In the genomic region with DNA sequence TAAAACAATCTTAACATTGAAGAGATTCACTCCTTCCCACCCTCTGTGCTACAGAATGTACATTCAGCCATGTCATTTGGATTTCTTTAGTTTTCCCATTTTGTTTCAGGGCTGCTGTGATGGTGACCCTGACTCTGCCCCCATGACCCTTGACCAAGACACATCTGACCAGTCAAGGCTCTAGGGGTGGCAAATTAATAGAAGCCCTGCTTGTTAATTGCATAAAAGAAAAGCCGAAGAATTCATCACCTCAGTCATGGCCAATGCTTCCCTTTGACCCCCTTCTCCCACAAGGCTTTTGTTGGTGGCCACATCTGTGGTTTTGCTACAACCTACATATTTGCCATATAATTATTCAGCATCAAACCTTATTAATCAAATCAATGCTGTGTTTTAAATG, we compare ENCODE assay signal across 25 mouse cellular contexts.
DNase-seq lines count a peak whose midpoint lies in the region; ATAC-seq lines count a peak whose summit lies in the region.
"Had no signal": no experiment of that assay in that cellular context is flagged by ENCODE, and none has a peak within 500 bp of the region (broad histone marks: within the 10 kb centered on the region; RNA-seq: fewer than 3 reads in every experiment).

No protein-coding gene starts in this region.

- no peak overlapping the region for H3K9ac ChIP-seq in hindbrain, embryonic 12.5 days
- no peak overlapping the region for H3K9ac ChIP-seq in hindbrain, embryonic 13.5 days
- H3K9ac ChIP-seq: forebrain, postnatal 0 days; hindbrain, embryonic 14.5 days; limb, embryonic 13.5 days had no signal

- H3K9me3 ChIP-seq in hindbrain, embryonic 12.5 days (replicated peaks): no peaks in the 10 kb centered on the region
- H3K9me3 ChIP-seq in hindbrain, embryonic 13.5 days: no peaks in the 10 kb centered on the region
- H3K9me3 ChIP-seq: limb, embryonic 13.5 days had no signal

- ATAC-seq in hindbrain, embryonic 12.5 days (ENCODE audit: low FRiP score): peak; percentile 46; the same call in 1 of the 2 replicates
- ATAC-seq in hindbrain, embryonic 13.5 days (ENCODE audit: low FRiP score): no peak
- ATAC-seq in cerebellum, adult (ENCODE audit: insufficient number of reproducible peaks, low FRiP score, low TSS enrichment): no peak
- ATAC-seq: forebrain, postnatal 0 days had no signal

- H3K4me3 ChIP-seq in hindbrain, embryonic 12.5 days: no peak overlapping the region
- no peak overlapping the region for H3K4me3 ChIP-seq in hindbrain, embryonic 13.5 days
- H3K4me3 ChIP-seq: limb, embryonic 13.5 days had no signal

- no peak overlapping the region for H3K4me2 ChIP-seq in hindbrain, embryonic 12.5 days (replicated peaks)
- H3K4me2 ChIP-seq in hindbrain, embryonic 13.5 days: no peak overlapping the region
- H3K4me2 ChIP-seq: hindbrain, embryonic 14.5 days; limb, embryonic 13.5 days; liver, embryonic 11.5 days had no signal

- 8% methylated on average over 1 of the region's 1 CpGs for WGBS in hindbrain, embryonic 12.5 days
- 9% methylated on average over 1 of the region's 1 CpGs for WGBS in hindbrain, embryonic 13.5 days

- no peak overlapping the region for H3K27ac ChIP-seq in hindbrain, embryonic 12.5 days
- no peak overlapping the region for H3K27ac ChIP-seq in hindbrain, embryonic 13.5 days
- H3K27ac ChIP-seq: hindbrain, embryonic 14.5 days; limb, embryonic 13.5 days had no signal

- peak; percentile 75 for DNase-seq in embryo, embryonic 10 days (ENCODE audit: low spot score)
- peak; percentile 75 for DNase-seq in embryo, embryonic 10.5 days (ENCODE audit: low spot score)
- peak; percentile 41 for DNase-seq in mesoderm, embryonic 11.5 days (ENCODE audit: low read depth, low spot score)
- no peak for DNase-seq in frontal cortex, postnatal 36 days (ENCODE audit: low spot score in 2 of 2)
- DNase-seq: adrenal gland, adult 2 months; adrenal gland, postnatal 36 days; B cell, adult 2 months; cerebellum, adult 2 months; cerebellum, postnatal 14 days; forebrain, postnatal 0 days; gastrocnemius, postnatal 10 days; heart, postnatal 14 days; kidney, adult 18-20 months; kidney, postnatal 4 days; lung, postnatal 36 days; midbrain, embryonic 14.5 days; right cerebral cortex, adult 18-20 months; spleen, adult 18-20 months; thymus, postnatal 14 days had no signal

- peaks cover 10% of the 10 kb centered on the region for H3K4me1 ChIP-seq in hindbrain, embryonic 12.5 days
- H3K4me1 ChIP-seq in hindbrain, embryonic 13.5 days (replicated peaks): peaks cover 5% of the 10 kb centered on the region
- H3K4me1 ChIP-seq: limb, embryonic 13.5 days had no signal

- no peaks in the 10 kb centered on the region for H3K36me3 ChIP-seq in hindbrain, embryonic 12.5 days
- no peaks in the 10 kb centered on the region for H3K36me3 ChIP-seq in hindbrain, embryonic 13.5 days
- H3K36me3 ChIP-seq: limb, embryonic 13.5 days had no signal

- no peaks in the 10 kb centered on the region for H3K27me3 ChIP-seq in hindbrain, embryonic 12.5 days
- no peaks in the 10 kb centered on the region for H3K27me3 ChIP-seq in hindbrain, embryonic 13.5 days
- H3K27me3 ChIP-seq: limb, embryonic 13.5 days had no signal

Comparison
In these comparisons a context has a peak if more than half of its experiments do, and no peak if none do; other contexts are left out.
1. DNase-seq: peak in embryo, embryonic 10 days (single experiment), embryo, embryonic 10.5 days (single experiment) and mesoderm, embryonic 11.5 days (single experiment); none in frontal cortex, postnatal 36 days (0 of 2).